Mouse (Mus musculus) adrenal gland, postnatal 36 days (tissue): Measurements from ENCODE around the gene Myo16. TPM values are rescaled to one million over a fixed set of nuclear protein-coding genes. Genes with fewer than 3 reads are reported as not detected.

Experiments
- DNase-seq, 2 experiments: peaks; one replicate each; pipeline ENCODE4 v3.0.0; 2021; ENCODE audit warnings: mixed read lengths in 1 of 2
- total RNA-seq, 2 experiments: library from RNA; stranded (reverse); gene quantifications; 2 replicates each; pipeline ENCODE4 v1.2.3; 2021

Gene Myo16
- total RNA-seq, 2 experiments from 2014 or later, result not detected

DNA sequence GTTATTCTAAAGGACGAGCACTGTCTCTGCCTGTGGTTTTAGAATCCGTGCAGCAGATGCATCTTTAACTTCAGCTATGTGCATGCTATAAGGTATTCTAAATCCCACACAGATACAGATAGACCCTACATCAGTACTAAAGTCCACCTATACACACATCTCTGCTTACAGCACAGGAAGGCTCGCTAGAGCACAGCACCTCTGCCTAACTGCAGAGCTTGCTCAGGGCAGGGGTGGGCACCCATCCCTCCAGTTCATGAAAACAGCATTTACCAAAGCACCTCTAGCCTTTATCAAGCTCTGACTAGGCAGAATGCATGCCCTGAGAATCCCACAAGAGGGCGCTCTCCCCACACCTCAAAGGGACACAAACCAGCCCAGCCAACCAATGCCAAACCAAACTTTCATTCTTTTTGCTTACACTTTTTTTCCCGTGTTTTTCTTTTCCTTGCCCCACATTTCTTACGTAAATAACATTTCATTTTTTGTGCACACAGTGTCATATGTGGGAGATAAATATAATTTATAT lies 261.0 kb downstream of the Myo16 start:
- peak; percentile 81 to 84 for DNase-seq

DNA sequence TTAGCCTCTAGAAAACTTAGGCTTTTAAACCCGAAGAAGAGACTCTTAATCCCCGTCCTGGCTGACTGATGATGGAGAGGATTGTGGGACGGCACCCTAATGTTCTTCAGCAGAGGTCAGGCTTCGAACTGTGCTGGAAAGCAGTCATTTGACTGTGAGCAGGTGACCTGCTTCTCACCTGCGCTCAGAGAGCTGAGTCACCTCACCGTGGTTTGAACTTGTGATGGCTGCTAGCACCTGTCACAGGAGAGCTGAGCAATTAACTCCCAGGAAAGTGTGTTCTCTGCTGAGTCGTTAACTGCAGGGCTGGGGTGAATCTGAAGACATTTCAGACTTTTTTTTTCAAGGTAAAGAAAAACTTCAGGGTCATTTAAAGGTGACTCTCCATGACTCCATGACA lies 261.6 kb downstream of the Myo16 start:
- DNase-seq, result no peak

DNA sequence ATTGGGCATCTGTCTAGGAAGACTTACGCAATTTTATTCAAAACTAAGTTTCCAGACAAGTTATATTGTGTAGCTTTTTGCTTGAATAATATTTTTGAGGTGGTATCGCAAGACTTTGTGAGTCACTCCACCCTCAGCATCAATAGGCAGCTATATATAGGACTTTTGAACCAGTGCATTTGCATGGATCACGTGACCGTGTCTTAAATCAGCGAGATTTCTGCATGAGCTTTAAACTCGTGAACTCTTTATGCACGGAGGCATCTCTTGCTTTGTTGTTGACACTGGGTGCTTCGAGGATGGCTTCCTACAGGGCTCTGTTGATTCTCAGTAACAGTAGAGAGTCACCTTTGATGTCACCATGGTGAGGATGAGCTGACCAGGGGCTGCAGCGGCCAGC lies 262.2 kb downstream of the Myo16 start:
- no peak for DNase-seq

DNA sequence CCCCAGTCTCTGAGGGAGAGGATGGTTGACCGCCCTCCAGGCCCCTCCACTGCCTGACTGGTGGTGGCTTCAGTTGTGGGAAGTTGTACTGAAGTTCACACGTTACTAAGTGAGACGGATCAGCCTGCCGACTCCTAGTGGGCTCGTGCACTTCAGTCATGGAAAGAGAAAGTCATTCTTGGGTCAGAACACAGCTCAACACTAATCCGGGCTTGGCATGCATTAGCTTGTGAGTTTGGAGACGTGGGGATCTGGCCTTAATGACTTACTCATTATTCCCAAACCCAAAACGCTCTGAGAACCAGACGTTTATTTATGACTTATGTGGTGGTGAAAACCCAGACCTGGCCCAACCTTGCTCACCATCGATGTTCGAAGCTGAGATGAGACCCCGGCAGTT lies 263.1 kb downstream of the Myo16 start:
- no peak for DNase-seq

DNA sequence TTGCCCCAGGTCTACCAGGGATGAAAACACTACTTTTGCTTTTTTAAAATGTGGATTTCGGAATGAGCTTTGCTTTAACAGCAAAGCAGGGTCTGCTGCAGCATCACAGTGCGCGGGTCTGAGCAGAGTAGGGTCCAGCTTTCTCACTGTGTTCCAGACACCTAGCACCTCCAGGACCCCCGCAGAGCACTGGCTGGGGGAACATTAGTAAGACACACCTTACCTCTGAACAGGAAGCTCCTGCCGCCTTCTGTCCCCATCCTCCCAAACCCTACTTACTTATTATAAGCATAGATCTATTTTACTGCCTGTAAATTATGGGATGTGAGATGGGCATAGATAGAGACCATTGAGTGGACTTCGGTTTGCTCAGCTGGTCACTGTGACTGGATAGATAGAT lies 263.6 kb downstream of the Myo16 start:
- DNase-seq, result no peak

DNA sequence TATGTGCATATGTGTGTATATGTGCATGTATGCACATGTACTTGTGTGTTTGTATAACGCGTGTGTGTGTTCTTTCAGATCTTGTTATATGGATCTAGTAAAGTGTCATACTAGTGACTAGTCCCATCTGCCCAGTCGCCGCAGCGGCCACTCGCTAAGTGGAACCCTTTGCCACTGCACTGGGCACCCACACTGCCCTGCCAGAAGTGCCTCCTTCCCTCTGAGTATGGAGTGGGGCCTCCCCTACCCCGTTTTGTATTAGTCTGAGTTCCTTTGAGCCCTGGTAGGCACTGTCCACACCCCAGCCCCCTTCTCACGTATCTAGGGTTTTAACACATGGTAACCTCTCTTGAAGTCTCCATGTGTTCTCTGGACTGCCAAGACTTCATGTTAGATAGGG lies 264.3 kb downstream of the Myo16 start:
- DNase-seq, result no peak

DNA sequence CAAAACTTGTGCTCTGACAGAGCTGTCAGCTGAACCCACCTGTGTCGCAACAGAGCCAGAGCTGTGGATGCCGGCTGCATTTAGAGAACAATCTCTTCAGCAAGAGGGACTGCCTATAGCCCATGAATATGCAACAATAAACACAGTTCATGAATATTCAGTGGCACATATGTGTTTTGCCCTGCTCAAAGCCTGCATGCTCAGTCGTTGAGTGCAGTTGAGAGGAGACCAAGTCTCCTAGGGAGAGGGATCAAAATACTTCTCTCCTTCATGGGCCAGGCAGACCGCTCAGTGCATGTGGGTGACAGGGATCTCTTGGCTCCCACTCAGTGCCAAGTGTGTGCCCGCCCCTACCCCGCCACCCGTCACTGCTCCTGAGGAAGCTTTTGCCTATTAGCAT lies 265.3 kb downstream of the Myo16 start:
- no peak for DNase-seq

DNA sequence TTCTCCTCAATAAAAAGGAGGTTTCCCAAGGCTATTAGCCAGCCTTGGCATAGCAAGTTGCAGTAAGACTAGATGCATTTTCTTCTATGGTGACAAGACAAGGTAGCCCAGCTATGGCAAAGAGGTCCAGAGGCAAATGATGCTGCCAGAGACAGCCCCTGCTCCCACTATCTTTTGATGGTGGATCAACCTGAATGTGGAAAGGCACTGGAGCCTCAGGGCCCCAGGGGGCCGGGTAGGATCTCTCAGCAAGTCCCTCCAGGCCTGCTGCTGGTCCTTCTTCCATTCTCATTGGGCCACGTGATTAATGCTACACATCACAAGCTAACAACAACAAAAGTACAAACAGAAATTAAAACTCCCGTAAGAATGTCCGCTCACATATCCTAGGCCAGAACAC lies 266.0 kb downstream of the Myo16 start:
- no peak for DNase-seq

DNA sequence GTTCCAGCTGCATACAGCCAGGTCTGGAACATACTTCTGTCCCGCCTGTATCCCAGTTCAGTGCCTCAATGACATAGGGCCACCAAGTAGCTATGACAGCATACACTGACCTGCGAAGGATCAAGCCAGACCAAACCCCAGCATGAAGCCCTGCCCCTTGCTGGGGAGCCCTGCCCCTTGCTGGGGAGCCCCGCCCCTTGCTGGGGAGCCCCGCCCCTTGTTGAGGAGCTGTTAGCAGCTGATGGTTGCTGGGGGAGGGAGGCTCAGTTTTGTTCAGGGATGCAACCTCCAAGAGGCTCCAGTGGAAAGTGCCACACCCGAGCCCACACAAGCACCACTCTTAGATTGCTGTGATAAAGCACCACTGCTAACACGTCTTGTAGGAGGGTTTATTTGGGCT lies 266.8 kb downstream of the Myo16 start:
- DNase-seq, result no peak

DNA sequence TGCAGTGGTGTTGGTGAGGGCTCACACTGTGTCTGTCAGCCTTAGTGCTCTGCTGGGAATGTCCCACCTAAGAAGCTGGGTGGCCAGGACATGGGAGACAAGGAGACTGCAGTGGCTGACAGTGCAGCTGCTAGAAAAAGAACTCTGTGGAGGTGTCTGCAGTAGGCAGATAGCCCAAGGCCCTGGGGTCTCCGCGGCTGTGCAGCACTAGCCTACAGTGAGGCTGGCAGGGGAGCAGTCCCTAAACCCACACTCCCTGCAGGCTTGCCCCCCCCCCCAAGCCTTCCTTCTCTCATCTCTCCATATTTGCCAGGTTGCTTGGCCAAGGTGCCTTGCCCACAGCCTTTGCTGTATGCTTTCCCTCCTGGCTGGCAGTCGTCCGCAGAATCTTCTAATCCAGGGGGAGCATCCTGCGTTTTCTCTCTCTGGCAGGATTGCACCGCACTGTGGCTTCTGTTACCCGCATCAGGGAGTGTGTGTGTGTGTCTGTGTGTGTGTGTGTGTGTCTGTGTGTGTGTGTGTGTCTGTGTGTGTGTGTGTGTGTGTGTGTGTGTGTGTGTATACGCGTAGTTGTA lies 267.9 kb downstream of the Myo16 start:
- DNase-seq, result no peak

DNA sequence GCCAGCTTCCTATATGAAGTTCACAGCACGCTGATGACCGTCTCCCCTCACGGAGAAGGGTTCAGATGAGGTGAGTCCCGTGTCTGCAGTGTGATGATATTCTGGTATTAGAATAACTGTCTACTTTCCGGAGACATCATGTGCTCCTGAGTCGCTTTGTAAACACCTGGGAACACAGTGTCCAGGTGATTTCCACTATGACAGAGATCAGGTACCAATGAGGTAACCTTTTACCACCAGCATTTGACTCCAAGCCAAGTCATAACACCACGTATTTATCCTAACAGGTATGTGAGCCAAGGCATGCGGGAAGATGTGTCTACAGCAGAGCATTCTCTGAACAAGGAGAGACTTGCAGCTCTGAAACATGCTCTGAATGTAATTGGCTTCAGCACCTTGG lies 281.8 kb downstream of the Myo16 start:
- no peak for DNase-seq

DNA sequence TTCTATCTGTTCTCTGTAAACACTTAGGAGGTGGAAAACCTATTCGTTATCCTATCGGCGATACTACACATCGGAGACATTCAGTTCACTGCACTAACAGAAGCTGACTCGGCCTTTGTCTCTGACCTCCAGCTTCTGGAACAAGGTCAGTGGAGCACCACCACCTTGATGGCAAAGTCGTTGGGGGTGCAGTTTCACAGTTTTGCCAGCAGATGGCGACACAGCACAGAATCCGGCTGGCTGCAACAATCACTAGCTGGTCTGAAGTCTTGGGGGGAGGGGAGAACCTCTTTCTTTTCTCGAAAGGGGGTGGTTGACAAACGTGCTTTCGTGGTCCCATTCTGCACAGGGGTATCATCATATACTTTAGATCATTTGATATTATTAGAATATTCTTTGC lies 285.1 kb downstream of the Myo16 start:
- peak; percentile 72 to 77 for DNase-seq

DNA sequence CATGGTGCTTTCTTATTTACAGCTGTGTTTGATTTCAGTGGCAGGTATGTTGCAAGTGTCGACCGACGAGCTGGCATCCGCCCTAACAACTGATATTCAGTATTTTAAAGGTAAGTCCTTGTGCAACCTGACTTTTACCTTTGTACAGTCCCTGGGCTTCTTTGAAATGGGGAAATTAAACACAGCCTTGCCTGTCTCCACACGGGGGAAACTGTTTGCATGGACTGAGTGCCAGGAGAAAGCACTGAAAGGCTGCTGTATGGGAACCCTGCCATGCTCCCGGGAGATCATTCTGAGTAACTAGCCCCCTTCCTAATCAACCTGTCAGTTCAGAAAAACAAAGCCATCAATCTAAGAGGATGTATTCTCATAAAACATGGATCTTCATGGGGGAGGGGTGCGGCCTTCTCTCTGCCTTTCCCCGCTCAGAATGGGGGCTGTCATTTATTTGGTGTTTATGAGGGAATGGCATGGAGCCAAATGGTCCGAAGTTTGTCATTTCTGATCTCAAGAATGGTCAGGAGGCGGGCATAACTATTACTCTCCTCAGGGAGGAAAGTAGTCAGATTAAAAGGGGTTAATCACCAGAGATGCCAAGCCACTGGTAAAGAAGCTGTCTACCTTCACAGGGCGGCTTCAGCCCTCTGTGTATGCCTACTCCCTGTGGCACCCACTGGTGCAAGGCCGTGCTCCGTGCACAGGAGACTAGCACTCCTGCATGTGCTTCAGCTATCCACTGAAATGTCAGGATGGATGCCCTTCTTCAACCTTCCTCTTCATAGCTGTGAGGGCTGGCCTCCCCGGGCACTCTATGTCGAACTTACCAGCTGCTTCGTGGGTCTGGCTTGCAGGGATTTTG lies 286.1 kb downstream of the Myo16 start:
- DNase-seq, result no peak

DNA sequence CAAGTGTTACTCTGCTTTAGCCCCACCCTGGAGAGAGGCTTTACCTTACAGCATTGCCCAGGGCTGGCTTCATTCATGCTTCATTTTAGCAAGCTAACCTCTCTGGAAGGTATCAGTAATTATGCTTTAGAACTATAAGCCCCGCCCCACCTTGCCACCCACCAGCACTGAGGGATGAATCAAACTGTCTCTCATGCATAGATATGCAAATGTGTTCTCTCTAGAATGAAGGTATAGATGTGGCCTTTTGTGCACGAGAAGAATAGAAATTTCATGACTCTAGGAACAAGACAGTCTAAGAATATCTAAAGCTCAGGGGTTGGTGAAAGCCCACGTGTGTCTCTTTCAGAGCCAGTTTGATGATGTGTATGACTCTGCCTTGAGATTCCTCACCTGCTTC lies 288.9 kb downstream of the Myo16 start:
- DNase-seq, result no peak

DNA sequence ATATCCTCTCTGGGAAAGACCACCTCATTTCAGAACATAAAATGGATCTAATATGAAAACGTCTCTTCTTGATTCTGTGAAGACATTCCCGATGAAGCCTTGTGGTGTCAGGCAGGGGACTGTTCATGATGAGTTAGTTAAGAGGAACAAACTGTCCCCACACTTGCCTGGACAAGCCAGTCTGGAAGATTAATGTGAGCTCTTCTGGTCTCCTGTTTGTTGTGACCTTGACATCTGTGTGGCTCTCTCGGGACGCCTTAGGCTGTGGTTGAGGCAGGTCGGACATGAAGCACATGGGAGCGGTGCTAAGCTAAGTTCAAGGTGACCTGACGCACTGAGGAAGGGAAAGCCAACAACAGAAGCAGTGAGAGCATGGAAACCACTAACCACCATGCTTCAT lies 291.3 kb downstream of the Myo16 start:
- peak; percentile 28 to 37 for DNase-seq

DNA sequence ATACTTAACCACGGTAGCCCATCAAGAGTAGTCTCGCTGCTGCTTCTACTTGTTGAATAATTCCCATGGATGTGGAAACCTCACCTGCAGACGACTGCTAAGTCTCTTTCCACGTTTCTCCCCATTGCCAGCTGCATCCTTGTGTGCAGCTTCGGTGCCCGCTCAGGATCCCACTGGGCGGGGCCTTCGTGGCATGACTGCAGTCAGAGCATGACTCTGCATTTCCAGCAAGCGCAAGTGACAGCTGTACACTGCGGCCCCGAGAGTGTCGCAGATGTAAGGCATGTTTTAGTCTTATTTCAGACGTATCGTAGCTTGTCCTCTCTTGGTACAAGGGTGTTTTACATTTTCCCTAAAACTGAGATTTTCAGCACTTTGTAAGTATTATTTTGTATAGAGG lies 294.8 kb downstream of the Myo16 start:
- DNase-seq, result no peak

DNA sequence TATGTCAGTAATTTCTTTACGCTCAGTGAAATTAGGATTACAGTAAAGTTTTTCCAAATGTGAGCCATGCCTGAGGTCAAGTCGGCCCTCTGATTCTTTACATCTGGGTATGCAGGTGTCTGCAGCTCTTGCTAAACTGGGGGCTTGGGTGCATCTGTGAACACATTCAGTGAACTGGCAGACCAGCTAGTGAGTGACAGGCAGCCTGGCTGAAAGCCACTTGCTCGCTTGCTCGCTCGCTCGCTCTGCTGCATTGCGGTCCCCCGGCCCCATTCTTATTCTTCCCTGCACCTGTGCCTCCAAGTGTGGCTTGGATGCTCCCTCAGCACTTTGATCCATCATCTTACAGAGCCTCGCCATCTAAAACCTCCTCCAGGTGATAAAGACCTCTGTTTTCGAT lies 299.3 kb downstream of the Myo16 start:
- DNase-seq, result no peak

DNA sequence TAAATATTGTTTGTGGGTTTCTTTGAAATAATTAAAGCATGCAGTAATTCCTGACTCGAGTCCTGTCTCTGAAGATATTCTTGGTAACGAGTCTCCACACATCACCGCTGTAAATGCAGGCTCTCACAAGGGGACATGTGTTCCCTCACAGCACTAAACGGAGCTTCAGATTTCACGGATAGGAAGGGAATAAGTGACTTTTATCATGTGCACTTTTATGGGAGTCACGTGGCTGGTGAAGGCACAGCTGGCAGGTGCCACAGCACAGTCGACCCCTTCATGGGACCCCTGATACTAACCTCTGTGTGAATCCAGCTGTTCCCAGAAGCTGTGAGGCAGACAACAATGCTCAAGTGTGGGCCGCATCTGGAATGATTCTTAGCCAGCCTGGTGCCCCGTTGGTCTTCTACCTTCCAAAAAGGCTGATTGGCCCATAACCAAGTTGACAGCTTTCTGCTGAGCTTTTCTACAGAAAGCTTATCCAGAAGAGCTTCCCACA lies 304.5 kb downstream of the Myo16 start:
- no peak for DNase-seq

DNA sequence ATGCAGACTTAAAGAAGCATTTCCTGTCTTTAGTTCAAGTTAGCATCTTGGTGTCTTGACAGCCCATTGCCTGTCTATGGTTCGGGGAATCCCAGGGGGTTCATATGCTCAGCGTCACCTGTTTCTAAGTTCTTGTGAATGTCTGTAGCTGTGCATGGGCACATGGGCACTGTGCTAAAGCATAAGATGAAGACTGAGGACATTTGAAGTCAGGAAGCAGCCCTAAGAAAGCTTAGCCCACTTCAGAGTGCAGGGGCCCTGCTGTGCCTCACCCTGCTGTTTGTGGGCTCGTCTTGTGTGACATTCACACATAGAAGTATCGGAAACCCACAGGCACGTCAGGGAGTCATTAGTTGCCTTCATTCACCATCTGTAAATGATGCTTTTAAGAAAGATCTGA lies 308.6 kb downstream of the Myo16 start:
- DNase-seq, result no peak

DNA sequence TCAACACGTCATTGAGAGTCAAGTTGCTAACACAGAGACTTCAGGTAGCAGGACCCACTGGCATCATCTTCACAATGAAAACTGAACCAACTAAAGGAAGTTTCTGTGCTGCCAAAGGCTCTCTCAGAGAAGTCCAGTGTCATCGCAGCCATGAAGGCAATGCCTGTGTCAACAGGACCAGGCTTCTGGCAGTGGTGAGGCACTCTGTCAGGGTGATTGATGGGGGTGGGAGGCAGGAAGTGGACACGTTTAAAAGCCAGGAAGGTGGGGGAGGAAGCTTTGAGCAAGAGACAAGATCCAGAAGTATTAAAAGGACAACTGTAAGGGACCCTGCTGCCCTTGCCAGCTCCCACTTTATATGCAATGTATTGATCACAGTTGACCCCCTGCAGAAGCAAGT lies 314.8 kb downstream of the Myo16 start:
- peak; percentile 6 to 14 for DNase-seq

DNA sequence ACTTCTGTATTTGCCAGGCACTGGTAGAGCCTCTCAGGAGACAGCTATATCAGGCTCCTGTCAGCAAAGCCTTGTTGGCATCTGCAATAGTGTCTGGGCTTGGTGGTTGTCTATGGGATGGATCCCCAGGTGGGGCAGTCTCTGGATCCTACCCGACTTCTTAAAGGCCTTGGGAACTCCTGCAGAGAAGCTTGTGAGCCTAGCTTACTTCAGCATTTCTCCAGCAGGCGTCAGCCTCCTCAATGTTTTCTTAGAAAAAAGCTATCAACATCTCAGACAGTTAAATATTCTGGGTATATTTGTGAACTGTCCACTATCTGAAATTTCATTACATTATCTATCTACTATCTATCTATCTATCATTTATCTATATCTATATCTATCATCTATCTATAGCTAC lies 315.9 kb downstream of the Myo16 start:
- no peak for DNase-seq

DNA sequence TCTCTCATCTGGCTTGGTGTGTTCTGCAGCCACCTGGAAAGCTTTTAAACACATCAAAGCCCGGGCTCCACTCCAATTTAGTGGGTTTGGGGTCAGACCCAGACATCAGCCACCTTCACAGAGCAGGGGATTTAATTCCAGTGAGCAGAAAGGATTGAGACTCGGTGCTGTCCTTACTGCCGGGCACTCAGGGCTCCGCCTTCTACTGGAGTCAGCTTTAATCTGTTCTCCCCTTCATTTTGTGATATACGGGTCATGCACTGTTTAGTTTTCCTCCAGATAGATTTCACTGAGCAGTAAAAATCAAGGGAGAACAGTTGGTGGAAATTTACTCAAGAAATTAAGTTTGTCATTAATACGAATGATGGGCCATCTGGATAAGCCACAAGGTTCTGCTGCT lies 316.6 kb downstream of the Myo16 start:
- DNase-seq, result no peak

DNA sequence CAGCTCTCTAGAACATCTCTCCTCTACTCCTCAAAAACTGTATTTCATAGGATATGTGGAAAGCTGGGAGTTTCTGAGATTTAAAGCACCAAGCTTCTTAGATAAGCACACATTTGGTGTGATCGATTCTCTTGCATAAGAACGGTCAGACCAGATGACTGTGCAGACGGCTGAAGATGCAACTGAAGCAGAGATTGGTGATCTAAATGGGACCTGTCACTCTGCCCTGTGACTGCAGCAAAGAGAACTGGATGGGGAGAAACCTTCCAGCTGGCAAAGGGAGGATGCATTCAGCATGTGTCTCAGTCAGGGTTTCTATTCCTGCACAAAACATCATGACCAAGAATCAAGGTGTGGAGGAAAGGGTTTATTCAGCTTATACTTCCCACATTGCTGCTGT lies 318.7 kb downstream of the Myo16 start:
- DNase-seq, result no peak

DNA sequence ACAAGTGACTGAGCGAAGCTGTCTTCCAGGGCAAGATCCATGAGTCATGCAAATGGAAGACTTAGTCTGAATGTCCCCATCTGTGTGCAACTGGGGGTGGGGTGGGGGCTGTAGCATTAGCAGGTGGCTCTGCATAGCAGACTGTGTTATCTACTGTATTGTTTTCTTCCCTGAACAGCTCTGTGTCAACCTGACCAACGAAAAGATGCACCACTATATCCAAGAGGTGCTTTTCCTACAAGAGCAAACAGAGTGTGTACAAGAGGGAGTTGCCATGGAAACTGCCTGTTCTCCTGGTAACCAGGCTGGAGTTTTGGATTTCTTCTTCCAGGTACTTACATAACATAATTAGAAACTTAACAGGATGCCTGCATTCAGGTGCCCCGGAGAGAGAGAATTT lies 320.7 kb downstream of the Myo16 start:
- no peak for DNase-seq
